Mouse (Mus musculus) testis, adult 2 months (tissue): ENCODE data around the gene Tubb5.

ENCODE experiments used
- CTCF ChIP-seq: fragments of 200-500 bp; IDR thresholded peaks from 2 replicates; pipeline ENCODE4 v1.5.1; 2012; ENCODE audit warnings: low read depth, mild to moderate bottlenecking, inconsistent platforms, low read length, moderate library complexity; ENCODE audit not compliant: control insufficient read depth, insufficient read depth, insufficient replicate concordance
- POLR2A ChIP-seq: fragments of 200-500 bp; IDR thresholded peaks from 2 replicates; pipeline ENCODE4 v1.6.1; 2012; ENCODE audit warnings: low read depth, mild to moderate bottlenecking, inconsistent platforms, low read length, moderate library complexity; ENCODE audit not compliant: control insufficient read depth

- TF ChIP-seq CTCF, result peak; percentile 32; the same call in 1 of the 2 replicates
- TF ChIP-seq POLR2A, result no peak
These were observed 1.7 kb downstream of the Tubb5 start for GRCm38 (mm10) chr17:35836178-35836965.
